Mouse (Mus musculus): ENCODE data around the gene Piwil4. TPM values are rescaled to one million over a fixed set of nuclear protein-coding genes. Genes with fewer than 3 reads are reported as not detected.
A peak's percentile ranks its signal among the peaks of the same experiment; 100 is the strongest.

Gene Piwil4
- not detected in 3 replicates for total RNA-seq (2017)

- ATAC-seq (replicated peaks; ENCODE audit: insufficient number of reproducible peaks, low FRiP score, low TSS enrichment, poor library complexity, severe bottlenecking): no peak
Observed at GRCm38 (mm10) chr9:14740151-14740924, at the start of gene Piwil4. Piwil4 (minus strand) TSS chr9:14740733.

GRCm38 (mm10) chr9:14787356-14787755 is 46.8 kb upstream of the Piwil4 start:
- ATAC-seq (replicated peaks; ENCODE audit: insufficient number of reproducible peaks, low FRiP score, low TSS enrichment, poor library complexity, severe bottlenecking): no peak

GRCm38 (mm10) chr9:14784039-14785002 is 43.8 kb upstream of the Piwil4 start, which contains the start of the genes Mre11a and Ankrd49:
Mre11a (plus strand) TSS chr9:14784654.
Ankrd49 (minus strand) TSS chr9:14784856.
- ATAC-seq (replicated peaks; ENCODE audit: insufficient number of reproducible peaks, low FRiP score, low TSS enrichment, poor library complexity, severe bottlenecking): peak; percentile 99

GRCm38 (mm10) chr9:14778341-14778740 is 37.8 kb upstream of the Piwil4 start:
- no peak for ATAC-seq (replicated peaks; ENCODE audit: insufficient number of reproducible peaks, low FRiP score, low TSS enrichment, poor library complexity, severe bottlenecking)

- ATAC-seq (replicated peaks; ENCODE audit: insufficient number of reproducible peaks, low FRiP score, low TSS enrichment, poor library complexity, severe bottlenecking): no peak
Observed at GRCm38 (mm10) chr9:14773813-14774212, 33.3 kb upstream of the Piwil4 start.

GRCm38 (mm10) chr9:14772074-14772473 is 31.5 kb upstream of the Piwil4 start:
- peak; percentile 55; the same call in 1 of the 2 replicates for ATAC-seq (replicated peaks; ENCODE audit: insufficient number of reproducible peaks, low FRiP score, low TSS enrichment, poor library complexity, severe bottlenecking)

GRCm38 (mm10) chr9:14770803-14771471 is 30.4 kb upstream of the Piwil4 start, which contains the start of gene 1700012B09Rik:
1700012B09Rik (minus strand) TSS chr9:14771030.
- no peak for ATAC-seq (replicated peaks; ENCODE audit: insufficient number of reproducible peaks, low FRiP score, low TSS enrichment, poor library complexity, severe bottlenecking)

- ATAC-seq (replicated peaks; ENCODE audit: insufficient number of reproducible peaks, low FRiP score, low TSS enrichment, poor library complexity, severe bottlenecking): no peak
Observed at GRCm38 (mm10) chr9:14769811-14770210, 29.3 kb upstream of the Piwil4 start.

- ATAC-seq (replicated peaks; ENCODE audit: insufficient number of reproducible peaks, low FRiP score, low TSS enrichment, poor library complexity, severe bottlenecking): peak; percentile 51; the same call in 1 of the 2 replicates
Observed at GRCm38 (mm10) chr9:14764765-14765164, 24.2 kb upstream of the Piwil4 start.

GRCm38 (mm10) chr9:14759261-14759660 is 18.7 kb upstream of the Piwil4 start:
- no peak for ATAC-seq (replicated peaks; ENCODE audit: insufficient number of reproducible peaks, low FRiP score, low TSS enrichment, poor library complexity, severe bottlenecking)

- peak; percentile 95 for ATAC-seq (replicated peaks; ENCODE audit: insufficient number of reproducible peaks, low FRiP score, low TSS enrichment, poor library complexity, severe bottlenecking)
Observed at GRCm38 (mm10) chr9:14758590-14758989, 18.1 kb upstream of the Piwil4 start.

- no peak for ATAC-seq (replicated peaks; ENCODE audit: insufficient number of reproducible peaks, low FRiP score, low TSS enrichment, poor library complexity, severe bottlenecking)
Observed at GRCm38 (mm10) chr9:14754469-14754868, 13.9 kb upstream of the Piwil4 start.

- no peak for ATAC-seq (replicated peaks; ENCODE audit: insufficient number of reproducible peaks, low FRiP score, low TSS enrichment, poor library complexity, severe bottlenecking)
Observed at GRCm38 (mm10) chr9:14753947-14754346, 13.4 kb upstream of the Piwil4 start.

- peak; percentile 57 for ATAC-seq (replicated peaks; ENCODE audit: insufficient number of reproducible peaks, low FRiP score, low TSS enrichment, poor library complexity, severe bottlenecking)
Observed at GRCm38 (mm10) chr9:14752001-14752522, 11.5 kb upstream of the Piwil4 start, which contains the start of gene Fut4. Fut4 (minus strand) TSS chr9:14752393.

- ATAC-seq (replicated peaks; ENCODE audit: insufficient number of reproducible peaks, low FRiP score, low TSS enrichment, poor library complexity, severe bottlenecking): peak; percentile 51
Observed at GRCm38 (mm10) chr9:14751503-14752000, 11.0 kb upstream of the Piwil4 start.

GRCm38 (mm10) chr9:14750901-14751502 is 10.5 kb upstream of the Piwil4 start:
- ATAC-seq (replicated peaks; ENCODE audit: insufficient number of reproducible peaks, low FRiP score, low TSS enrichment, poor library complexity, severe bottlenecking): 0 out of 2 replicates have a peak, but pooled peaks have one; percentile 12

- 0 out of 2 replicates have a peak, but pooled peaks have one; percentile 22 for ATAC-seq (replicated peaks; ENCODE audit: insufficient number of reproducible peaks, low FRiP score, low TSS enrichment, poor library complexity, severe bottlenecking)
Observed at GRCm38 (mm10) chr9:14739498-14740150, 909 bp downstream of the Piwil4 start.
